Mouse (Mus musculus): Measurements from ENCODE around the gene Muc13. TPM values are rescaled to one million over a fixed set of nuclear protein-coding genes. Genes with fewer than 3 reads are reported as not detected.

Gene Muc13
- 992 and 1,517 TPM in 2 replicates for polyA plus RNA-seq (2012; rRNA removed; ENCODE audit: low replicate concordance)

GRCm38 (mm10) chr16:33793846-33794791 lies at the start of gene Muc13:
Gene Muc13, plus strand, starts transcription at chr16:33794037.

GRCm38 (mm10) chr16:33829301-33829831 lies 35.5 kb downstream of the Muc13 start, which contains the start of gene Itgb5:
Gene Itgb5, plus strand, starts transcription at chr16:33829665.

Other genes starting within 250 kb of the Muc13 start
- gene Heg1, start 109.7 kb upstream of the Muc13 start, polyA plus RNA-seq (2012; rRNA removed; ENCODE audit: low replicate concordance): 3.3 and 8.3 TPM in 2 replicates
- gene Itgb5, start 35.6 kb downstream of the Muc13 start, polyA plus RNA-seq (2012; rRNA removed; ENCODE audit: low replicate concordance): 28.1 and 45.5 TPM in 2 replicates
- 1.7 and 2.5 TPM in 2 replicates for gene Umps, start 173.0 kb downstream of the Muc13 start, polyA plus RNA-seq (2012; rRNA removed; ENCODE audit: low replicate concordance)